Mouse (Mus musculus): Measurements from ENCODE around the gene U90926. TPM values are rescaled to one million over a fixed set of nuclear protein-coding genes. Genes with fewer than 3 reads are reported as not detected.

U90926 gene
- 1.1 TPM in 1 of 2 replicates, not detected in the other for total RNA-seq (2021)
- long read RNA-seq, experiment 1: 0 reads
- long read RNA-seq, experiment 2: 0 reads

GRCm38 (mm10) chr5:92215308-92215707 lies at the start of gene U90926:
Gene U90926 (minus strand): TSS chr5:92215408.
- no peak for DNase-seq

GRCm38 (mm10) chr5:92263761-92264359 lies 48.7 kb upstream of the U90926 start:
- peak; percentile 87 for DNase-seq

- DNase-seq: no peak
These were observed 47.4 kb upstream of the U90926 start for GRCm38 (mm10) chr5:92262646-92263045.

GRCm38 (mm10) chr5:92256218-92256617 lies 41.0 kb upstream of the U90926 start, which contains the start of gene Ppef2:
Gene Ppef2 (minus strand): TSS chr5:92256278.
- no peak for DNase-seq

- DNase-seq: no peak
These were observed 39.3 kb upstream of the U90926 start for GRCm38 (mm10) chr5:92254476-92254875.

GRCm38 (mm10) chr5:92252797-92253343 lies 37.7 kb upstream of the U90926 start:
- DNase-seq: no peak

GRCm38 (mm10) chr5:92252031-92252430 lies 36.8 kb upstream of the U90926 start:
- DNase-seq: no peak

- no peak for DNase-seq
These were observed 33.4 kb upstream of the U90926 start for GRCm38 (mm10) chr5:92248614-92249013.

GRCm38 (mm10) chr5:92245483-92245882 lies 30.3 kb upstream of the U90926 start:
- DNase-seq: no peak

GRCm38 (mm10) chr5:92244900-92245299 lies 29.7 kb upstream of the U90926 start:
- no peak for DNase-seq

- DNase-seq: no peak
These were observed 25.6 kb upstream of the U90926 start for GRCm38 (mm10) chr5:92240769-92241168.

- peak; percentile 77 for DNase-seq
These were observed 24.4 kb upstream of the U90926 start for GRCm38 (mm10) chr5:92239333-92240232.

- no peak for DNase-seq
These were observed 19.8 kb upstream of the U90926 start for GRCm38 (mm10) chr5:92234939-92235557.

GRCm38 (mm10) chr5:92233366-92233765 lies 18.2 kb upstream of the U90926 start:
- no peak for DNase-seq

GRCm38 (mm10) chr5:92231836-92232235 lies 16.6 kb upstream of the U90926 start:
- DNase-seq: no peak

- no peak for DNase-seq
These were observed 15.1 kb upstream of the U90926 start for GRCm38 (mm10) chr5:92230306-92230705.

GRCm38 (mm10) chr5:92229514-92229913 lies 14.3 kb upstream of the U90926 start:
- DNase-seq: no peak

GRCm38 (mm10) chr5:92228776-92229175 lies 13.6 kb upstream of the U90926 start:
- DNase-seq: no peak

GRCm38 (mm10) chr5:92227782-92228181 lies 12.6 kb upstream of the U90926 start:
- no peak for DNase-seq

- DNase-seq: peak; percentile 27
These were observed 5.2 kb upstream of the U90926 start for GRCm38 (mm10) chr5:92220287-92220902.

GRCm38 (mm10) chr5:92219826-92220225 lies 4.6 kb upstream of the U90926 start:
- DNase-seq: no peak

Data from adrenal gland, postnatal 14 days (tissue).